21 mouse cellular contexts compared by ENCODE assay signal in the genomic region with DNA sequence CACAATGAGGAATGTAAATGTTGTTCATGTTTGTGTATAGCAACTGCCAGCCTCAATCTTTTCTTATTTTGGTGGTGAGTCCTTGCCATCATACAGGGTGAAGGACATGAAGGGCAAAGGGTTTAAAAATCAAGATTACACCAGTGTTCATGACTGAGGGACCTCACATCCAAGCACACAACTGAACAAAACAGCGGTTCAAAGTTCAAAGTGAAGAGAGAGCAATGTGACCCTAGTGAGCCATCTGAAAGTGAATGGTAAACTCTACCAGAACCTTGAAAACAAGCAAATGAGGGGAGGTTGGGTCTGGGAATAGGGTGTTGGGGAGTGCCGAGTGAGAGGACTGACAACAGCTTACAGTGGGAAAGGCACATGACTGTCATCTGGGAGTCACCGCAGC.
"Had no signal": no experiment of that assay in that cellular context is flagged by ENCODE, and none has a peak within 500 bp of the region (broad histone marks: within the 10 kb centered on the region; RNA-seq: fewer than 3 reads in every experiment).

No protein-coding gene starts in this region.

- H3K4me2 ChIP-seq: heart, embryonic 11.5 days; heart, embryonic 13.5 days; heart, embryonic 15.5 days; hindbrain, embryonic 13.5 days; hindbrain, embryonic 15.5 days; limb, embryonic 13.5 days; limb, embryonic 15.5 days had no signal

- H3K27me3 ChIP-seq: heart, embryonic 13.5 days; heart, embryonic 15.5 days; hindbrain, embryonic 13.5 days; hindbrain, embryonic 15.5 days; limb, embryonic 13.5 days; limb, embryonic 15.5 days had no signal

- H3K9me3 ChIP-seq: heart, embryonic 13.5 days; heart, embryonic 15.5 days; hindbrain, embryonic 13.5 days; hindbrain, embryonic 15.5 days; limb, embryonic 13.5 days; limb, embryonic 15.5 days had no signal

- ATAC-seq: hindbrain, postnatal 0 days; intestine, embryonic 16.5 days had no signal

- H3K4me3 ChIP-seq: heart, adult 2 months; heart, embryonic 13.5 days; heart, embryonic 15.5 days; hindbrain, embryonic 13.5 days; hindbrain, embryonic 15.5 days; limb, embryonic 13.5 days; limb, embryonic 15.5 days had no signal

- H3K27ac ChIP-seq: heart, adult 2 months; heart, embryonic 13.5 days; heart, embryonic 15.5 days; hindbrain, embryonic 13.5 days; hindbrain, embryonic 15.5 days; hindbrain, postnatal 0 days; limb, embryonic 13.5 days; limb, embryonic 15.5 days had no signal

- H3K36me3 ChIP-seq: heart, embryonic 13.5 days; heart, embryonic 15.5 days; hindbrain, embryonic 13.5 days; hindbrain, embryonic 15.5 days; limb, embryonic 13.5 days; limb, embryonic 15.5 days had no signal

- H3K9ac ChIP-seq: heart, embryonic 13.5 days; heart, embryonic 15.5 days; hindbrain, embryonic 13.5 days; hindbrain, embryonic 15.5 days; limb, embryonic 13.5 days; limb, embryonic 15.5 days had no signal

- DNase-seq: gastrocnemius, postnatal 14 days; gastrocnemius, postnatal 36 days; heart, adult 2 months; heart, postnatal 14 days; heart, postnatal 36 days; kidney, adult 18-20 months; kidney, postnatal 14 days; kidney, postnatal 36 days; layer of hippocampus, adult 9-11 months; layer of hippocampus, postnatal 36 days; left cerebral cortex, postnatal 4 days; lung, adult 18-20 months had no signal
